Mouse (Mus musculus) lung, postnatal 4 days (tissue): ENCODE measurements around the gene Hrh3.
A peak's percentile ranks its signal among the peaks of the same experiment; 100 is the strongest.

Experiments
- DNase-seq, 2 experiments: peaks; one replicate each; pipeline ENCODE4 v3.0.0; 2021

Gene Hrh3

DNA sequence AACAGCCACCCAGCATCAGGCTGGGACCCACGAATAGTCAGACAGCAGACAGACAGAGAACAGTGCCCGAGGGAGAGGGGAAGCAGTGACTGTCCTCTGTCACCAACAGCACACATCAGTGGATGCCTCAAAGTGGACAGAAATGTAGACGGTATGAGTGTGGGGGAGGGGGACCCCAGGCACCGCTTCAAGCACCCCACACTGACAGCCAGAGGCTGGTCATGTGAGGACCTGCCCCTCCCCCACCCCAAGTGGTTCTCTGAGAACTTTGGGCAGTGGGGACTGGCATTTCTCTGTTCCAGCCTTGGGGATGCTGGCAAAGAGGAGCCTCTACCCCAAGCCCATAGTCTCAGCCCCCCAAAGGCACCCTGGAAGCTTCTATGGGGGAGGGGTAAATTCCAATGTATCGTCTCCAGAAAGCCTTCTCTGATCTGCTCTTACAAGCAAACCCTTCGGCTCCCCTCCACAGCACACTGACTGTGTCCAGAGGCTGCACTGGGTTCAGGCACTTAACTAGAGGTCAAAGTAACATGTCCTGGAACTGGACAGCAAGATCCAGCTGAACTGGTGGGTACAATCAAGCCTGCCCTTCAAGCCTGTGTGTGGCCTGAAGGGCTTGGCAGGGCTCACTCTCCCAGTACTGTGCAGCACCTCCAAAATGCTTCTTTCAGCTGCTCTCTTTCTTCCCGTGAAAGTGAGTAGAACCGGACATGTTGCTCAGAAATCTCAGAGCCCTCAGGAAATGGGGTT is 1.3 kb upstream of the Hrh3 start:
- DNase-seq = peak in 1 of 2 experiments; percentile 19

- DNase-seq = peak in 1 of 2 experiments; percentile 17
These were observed 530 bp upstream of the Hrh3 start for GRCm38 (mm10) chr2:180104659-180105377.

GRCm38 (mm10) chr2:180103151-180103977 is 924 bp downstream of the Hrh3 start:
- peak in 1 of 2 experiments; percentile 18 for DNase-seq

- DNase-seq = peak in 1 of 2 experiments; percentile 27
These were observed 4.8 kb downstream of the Hrh3 start for GRCm38 (mm10) chr2:180099529-180099928.

DNA sequence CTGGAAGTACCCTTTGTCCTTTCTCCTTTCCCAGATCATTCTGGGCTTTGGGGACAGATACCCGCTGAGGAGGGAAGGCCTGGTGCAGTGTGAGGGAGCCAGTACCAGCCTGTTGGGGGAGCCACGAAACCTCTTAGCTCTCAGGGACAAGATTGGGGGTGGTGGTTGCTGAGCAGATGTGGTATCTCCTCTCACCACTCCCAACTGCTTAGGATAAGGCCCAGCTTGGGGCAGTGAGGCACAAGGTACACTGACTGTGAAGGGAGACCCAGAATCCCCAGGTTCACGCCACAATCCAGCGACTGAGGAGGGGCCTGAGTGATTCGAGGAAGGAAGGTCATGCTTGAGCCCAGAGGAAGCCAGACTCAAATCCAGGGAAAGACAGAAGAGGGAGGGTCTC is 6.1 kb downstream of the Hrh3 start:
- peak in 1 of 2 experiments; percentile 19 for DNase-seq

DNA sequence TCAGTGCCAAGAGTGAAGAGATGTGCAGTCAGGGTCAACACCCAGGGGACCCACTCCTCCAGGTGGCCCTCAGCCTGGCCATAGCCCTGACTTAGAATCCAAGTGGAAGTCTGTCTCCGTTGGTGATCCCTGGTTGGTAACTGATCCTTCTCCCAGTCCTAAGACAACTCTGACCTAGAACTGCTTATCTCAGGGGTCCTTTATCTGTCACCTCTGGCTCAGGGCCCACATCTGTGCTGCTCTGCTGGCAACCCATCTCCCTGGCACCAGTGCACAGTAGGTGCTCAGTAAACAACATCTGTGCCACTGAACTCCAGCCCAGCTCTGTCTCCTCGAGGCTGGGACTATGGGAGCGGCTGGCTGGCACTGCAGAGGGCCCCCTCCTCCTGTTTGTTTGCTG is 6.7 kb downstream of the Hrh3 start:
- no peak for DNase-seq

DNA sequence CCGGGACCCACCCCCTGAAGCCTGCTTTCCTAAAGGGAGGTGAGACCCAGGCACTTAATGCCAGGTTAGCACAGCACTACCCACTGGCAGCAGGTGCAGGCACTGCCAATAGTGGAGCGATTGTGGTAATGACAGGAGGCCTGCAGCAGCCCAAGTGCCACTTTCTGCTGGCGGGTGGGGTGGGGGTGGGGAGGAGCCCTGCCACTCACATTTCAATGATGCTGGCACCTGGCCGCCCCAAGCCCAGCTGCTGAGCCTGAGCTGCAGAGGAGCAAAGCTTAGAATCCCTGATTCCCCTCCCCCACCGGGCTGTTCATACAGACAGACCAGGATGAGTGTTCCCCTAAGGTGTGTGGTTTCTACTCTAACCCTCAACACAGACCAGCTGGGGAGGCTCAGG is 8.6 kb downstream of the Hrh3 start:
- no peak for DNase-seq

DNA sequence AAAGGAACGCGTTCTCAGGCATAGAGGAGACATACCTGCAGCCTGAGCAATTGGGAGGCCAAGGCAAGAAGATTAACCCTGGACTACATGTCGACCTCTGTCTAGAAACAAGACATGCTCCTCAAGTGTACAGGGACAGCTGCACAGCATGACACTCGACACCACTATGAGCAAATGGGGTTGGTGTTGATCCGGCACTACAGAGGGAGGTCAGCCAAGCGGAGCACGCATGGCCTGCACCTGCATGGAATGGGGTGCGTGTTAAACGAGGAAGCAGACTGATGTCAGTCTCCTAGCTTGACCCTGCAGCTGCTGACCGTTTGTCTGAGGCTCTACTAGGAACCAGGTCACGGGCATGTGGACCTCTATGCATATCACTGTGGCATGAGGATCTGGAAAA is 14.0 kb downstream of the Hrh3 start:
- DNase-seq = peak in 1 of 2 experiments; percentile 13

DNA sequence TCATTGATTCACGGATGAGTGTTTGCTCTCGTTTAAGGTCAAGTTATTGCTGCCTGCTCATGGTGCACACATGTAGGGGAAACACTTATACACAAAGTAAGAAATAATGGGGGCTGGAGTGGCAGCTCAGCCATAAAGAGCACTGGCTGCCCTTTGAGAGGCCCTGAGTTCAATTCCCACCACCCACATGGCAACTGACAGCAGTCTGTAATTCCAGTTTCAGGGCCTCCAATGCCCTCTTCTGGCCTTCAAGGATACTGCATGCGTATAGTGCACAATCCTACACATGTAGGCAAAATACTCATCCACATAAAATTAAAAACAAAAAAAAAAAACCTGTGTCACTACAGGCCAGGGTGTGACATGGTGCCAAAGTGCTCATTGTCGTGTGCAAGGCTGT is 16.8 kb downstream of the Hrh3 start:
- no peak for DNase-seq

DNA sequence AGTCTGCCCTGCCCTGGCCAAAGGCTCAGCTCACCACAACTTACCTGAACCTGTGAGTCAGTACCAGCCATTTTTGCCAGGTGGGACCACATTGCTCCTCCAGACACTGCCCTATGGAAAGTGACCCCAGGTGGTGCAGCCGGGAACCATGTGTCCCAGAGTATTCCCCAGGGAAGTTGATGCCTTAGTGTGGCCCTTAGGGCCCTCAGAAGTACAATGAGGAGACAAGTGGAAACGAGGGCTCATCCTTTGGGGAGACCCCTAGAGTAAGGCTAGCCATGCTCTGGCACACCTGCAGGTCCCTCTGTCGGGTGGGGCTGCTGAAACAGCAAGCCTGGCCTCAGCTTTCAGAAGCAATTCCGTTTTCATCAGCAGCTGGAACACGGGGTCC is 17.7 kb downstream of the Hrh3 start:
- peak in 1 of 2 experiments; percentile 14 for DNase-seq

DNA sequence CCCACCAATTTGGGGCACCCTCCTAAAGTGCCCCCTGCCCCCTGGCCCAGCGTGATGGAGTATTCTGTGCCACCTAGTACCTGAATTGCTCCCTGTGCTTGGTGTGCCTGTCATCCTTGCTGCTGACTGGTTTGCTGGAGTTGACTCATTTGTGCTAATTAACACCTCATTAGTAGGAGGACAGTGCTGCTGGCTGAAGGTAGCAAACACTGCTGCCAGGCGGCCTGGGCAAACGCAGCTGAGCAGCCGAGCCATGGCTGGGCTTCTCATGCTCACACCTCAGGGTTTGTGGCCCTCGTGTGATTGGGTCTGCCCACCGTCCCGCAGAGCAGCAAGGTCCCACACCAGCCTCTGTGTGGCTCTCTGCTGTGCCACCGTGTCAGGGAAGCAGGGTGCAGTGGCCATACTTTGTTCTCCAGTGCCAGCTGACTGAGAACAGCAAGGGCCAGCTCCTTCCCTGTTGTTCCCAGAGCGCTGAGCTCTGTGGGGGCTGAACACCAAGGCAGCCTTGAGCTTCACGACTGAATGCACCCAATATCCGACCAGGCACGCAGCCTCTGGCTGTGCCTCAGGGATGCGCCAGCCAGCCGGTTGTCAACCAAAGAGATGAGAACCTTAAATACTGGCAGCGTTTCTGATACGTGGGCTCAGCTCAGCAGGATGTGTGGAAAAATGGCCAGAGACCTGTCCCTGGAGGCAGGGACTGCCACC is 18.2 kb downstream of the Hrh3 start:
- peak in 1 of 2 experiments; percentile 16 for DNase-seq

DNA sequence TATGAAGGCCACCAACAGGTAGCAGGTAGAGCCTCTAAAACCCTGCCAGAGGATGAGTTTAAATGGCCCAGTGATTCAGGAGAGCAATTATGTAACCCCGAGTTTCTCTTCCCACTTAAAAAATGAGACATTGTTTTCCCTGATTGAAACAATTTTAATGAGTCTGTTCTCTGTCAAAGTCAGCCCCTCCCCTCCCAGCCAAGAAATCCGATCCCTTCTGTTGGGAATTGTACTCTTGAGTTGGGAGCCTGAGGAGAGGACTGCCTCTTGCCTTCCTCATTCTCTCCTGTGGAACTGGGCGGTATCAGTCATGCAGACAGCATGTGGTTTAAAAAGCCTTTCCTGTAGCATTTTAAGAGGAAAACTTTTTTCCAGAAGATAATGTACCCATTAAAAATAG is 19.7 kb downstream of the Hrh3 start:
- no peak for DNase-seq

DNA sequence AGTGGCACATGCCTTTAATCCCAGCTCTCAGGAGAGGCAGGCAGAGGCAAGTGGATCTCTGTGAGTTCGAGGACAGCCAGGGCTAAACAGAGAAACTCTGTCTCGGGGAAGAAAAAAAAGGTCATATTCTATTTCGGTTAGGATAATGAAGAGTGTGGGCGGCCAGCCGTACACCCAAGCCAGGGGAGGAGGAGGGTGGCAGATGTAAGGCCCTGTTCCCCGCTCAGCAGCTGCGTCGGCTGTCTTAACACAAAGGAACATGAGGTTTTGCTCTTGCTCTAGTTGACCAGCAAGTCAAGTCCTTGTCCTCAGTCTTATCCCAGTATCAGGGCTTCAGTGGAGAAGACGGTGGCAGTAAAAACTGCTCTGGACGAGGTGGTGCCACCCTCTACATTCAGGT is 21.2 kb downstream of the Hrh3 start:
- DNase-seq = no peak

GRCm38 (mm10) chr2:180080680-180081079 is 23.6 kb downstream of the Hrh3 start:
- DNase-seq = peak in 1 of 2 experiments; percentile 23

DNA sequence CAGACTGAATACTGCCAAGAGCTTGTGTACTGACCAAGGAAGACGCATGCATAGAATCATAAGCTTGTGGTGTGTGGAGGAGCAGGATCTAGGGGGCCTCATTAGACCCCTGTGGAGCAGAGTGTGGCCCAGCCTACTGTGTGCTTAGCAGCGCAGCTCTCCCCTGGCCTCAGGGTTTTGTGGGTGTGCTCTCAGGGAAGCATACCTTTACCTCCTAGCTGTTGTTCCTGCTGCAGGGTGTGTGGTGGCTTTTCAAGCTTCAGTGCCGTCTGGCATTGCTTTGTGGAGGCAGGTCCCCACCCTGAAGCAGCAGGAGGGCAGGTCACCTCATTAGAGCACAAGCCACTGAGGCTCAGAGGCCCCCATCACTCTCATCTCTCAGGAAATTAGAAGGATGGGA is 26.7 kb downstream of the Hrh3 start:
- no peak for DNase-seq

DNA sequence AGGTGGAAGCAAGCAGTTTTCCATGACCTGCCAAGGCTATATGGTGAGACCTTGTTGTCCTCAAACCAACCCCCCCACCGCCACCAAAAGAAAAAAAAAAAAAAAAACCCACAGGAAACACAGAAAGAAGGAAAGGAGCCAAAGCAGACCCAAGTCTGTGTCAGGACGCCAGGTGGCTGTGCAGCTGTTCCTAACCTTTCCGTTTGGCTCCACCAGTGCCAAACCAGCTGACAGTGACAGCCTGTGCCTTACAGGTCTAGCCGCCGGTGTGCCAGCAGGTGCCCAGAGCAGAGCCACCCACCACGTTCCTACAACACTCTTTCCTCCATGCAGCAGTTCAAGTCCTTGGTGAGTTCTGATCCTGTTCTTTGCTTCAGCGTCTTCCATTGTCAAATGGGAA is 31.4 kb downstream of the Hrh3 start:
- DNase-seq = no peak

GRCm38 (mm10) chr2:180071671-180072070 is 32.6 kb downstream of the Hrh3 start:
- DNase-seq = no peak

- DNase-seq = peak; percentile 96
These were observed 33.5 kb downstream of the Hrh3 start, which contains the start of gene Mtg2 for GRCm38 (mm10) chr2:180070481-180071453. Gene Mtg2, plus strand, starts transcription at chr2:180070588.

DNA sequence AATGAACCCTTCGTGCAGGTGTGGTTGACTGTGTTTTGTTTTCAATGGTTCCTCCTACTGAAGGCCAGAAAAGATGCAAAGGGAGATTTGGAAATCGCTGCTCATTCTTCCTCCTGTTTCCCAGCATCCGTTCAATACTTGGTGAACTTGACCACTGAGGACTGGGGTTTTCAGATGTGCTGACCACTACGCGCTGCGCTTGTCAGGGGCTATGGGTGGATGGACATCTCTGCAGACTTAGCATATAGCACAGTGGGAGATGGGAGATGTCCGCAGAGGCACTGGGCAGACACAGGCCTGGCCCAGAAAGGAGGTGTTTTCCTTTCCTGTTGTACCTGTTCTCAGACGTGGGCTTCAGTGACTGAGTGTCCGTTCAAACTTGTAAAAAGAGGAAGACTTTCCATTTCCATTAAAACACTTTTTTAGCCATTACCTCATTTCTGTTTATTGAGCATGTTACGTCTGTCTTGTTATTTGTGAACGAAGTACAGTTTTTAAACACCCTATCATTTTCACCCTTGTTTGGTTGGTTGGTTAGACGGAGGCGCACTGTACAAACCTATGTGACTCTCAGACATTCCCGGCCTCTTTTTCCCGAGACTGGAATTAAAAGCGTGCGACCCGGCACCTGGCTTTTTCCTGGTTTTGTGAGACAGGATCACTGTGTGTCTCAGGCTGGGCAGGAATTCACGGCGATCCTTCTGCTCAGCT is 34.4 kb downstream of the Hrh3 start:
- no peak for DNase-seq

GRCm38 (mm10) chr2:180063338-180064131 is 40.8 kb downstream of the Hrh3 start:
- no peak for DNase-seq
